Comparison of ENCODE assay signal across 13 mouse cellular contexts in the genomic region with DNA sequence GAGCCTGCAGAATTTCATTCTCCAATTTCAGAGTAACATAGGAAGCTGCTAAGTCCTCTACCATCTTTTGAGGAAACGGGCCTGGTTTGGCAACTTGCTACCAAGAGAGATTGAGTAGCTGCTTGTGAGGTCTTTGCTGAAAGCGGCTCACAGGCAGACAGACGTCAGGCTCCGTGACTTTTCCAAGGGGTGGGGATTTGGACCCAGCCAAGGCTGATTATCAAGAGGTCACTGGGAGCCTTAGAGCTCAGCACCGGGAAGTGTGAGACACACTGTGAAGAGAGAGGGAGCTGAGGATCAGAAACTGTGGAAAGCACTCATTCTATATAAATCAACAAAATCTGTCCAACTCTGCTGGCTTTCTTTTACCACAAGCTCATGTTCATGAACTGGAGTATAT. TPM values are rescaled to one million over a fixed set of nuclear protein-coding genes. Genes with fewer than 3 reads are reported as not detected.
DNase-seq lines count a peak whose midpoint lies in the region; ATAC-seq and TF ChIP-seq lines count a peak whose summit lies in the region.
"Had no signal": no experiment of that assay in that cellular context is flagged by ENCODE, and none has a peak within 500 bp of the region (broad histone marks: within the 10 kb centered on the region; RNA-seq: fewer than 3 reads in every experiment).

No protein-coding gene starts in this region.

- DNase-seq in embryo, embryonic 11 days: peak; percentile 14
- DNase-seq in thymus, postnatal 10 days (ENCODE audit: low spot score in 2 of 2): no peak
- DNase-seq in hindbrain, postnatal 0 days (ENCODE audit: low spot score): no peak
- DNase-seq: right cerebral cortex, postnatal 14 days; thymus, adult 2 months had no signal

- no peak overlapping the region for H3K9ac ChIP-seq in heart, embryonic 15.5 days
- no peak overlapping the region for H3K9ac ChIP-seq in lung, embryonic 16.5 days (ENCODE audit: low read length)
- H3K9ac ChIP-seq in midbrain, embryonic 15.5 days: no peak overlapping the region
- no peak overlapping the region for H3K9ac ChIP-seq in hindbrain, postnatal 0 days (replicated peaks; ENCODE audit: low read length)
- H3K9ac ChIP-seq: neural tube, embryonic 12.5 days had no signal

- H3K27ac ChIP-seq in embryonic fibroblast, embryonic 13.5 days (ENCODE audit: insufficient read depth, low read length): peak overlapping the region; percentile 63
- peak overlapping the region; percentile 24; the same call in 1 of the 2 replicates for H3K27ac ChIP-seq in heart, embryonic 15.5 days
- peak overlapping the region; percentile 65 for H3K27ac ChIP-seq in lung, embryonic 16.5 days (ENCODE audit: low read length)
- H3K27ac ChIP-seq in midbrain, embryonic 15.5 days: no peak overlapping the region
- H3K27ac ChIP-seq in hindbrain, postnatal 0 days: no peak overlapping the region
- H3K27ac ChIP-seq: kidney, postnatal 0 days; neural tube, embryonic 12.5 days had no signal

- TF ChIP-seq POLR2A in embryonic fibroblast, embryonic 13.5 days (IDR thresholded peaks at IDR 0.05; ENCODE audit: low read depth, low read length): no peak

- 37% methylated on average over 5 of the region's 5 CpGs for WGBS in heart, embryonic 15.5 days
- WGBS in lung, embryonic 16.5 days: 26% methylated on average over 5 of the region's 5 CpGs
- WGBS in midbrain, embryonic 15.5 days: 66% methylated on average over 5 of the region's 5 CpGs
- 64% methylated on average over 5 of the region's 5 CpGs for WGBS in hindbrain, postnatal 0 days

- no peaks in the 10 kb centered on the region for H3K9me3 ChIP-seq in heart, embryonic 15.5 days (replicated peaks)
- H3K9me3 ChIP-seq in lung, embryonic 16.5 days (ENCODE audit: control insufficient read depth, low read length): peaks cover 14% of the 10 kb centered on the region
- no peaks in the 10 kb centered on the region for H3K9me3 ChIP-seq in midbrain, embryonic 15.5 days
- H3K9me3 ChIP-seq in hindbrain, postnatal 0 days (ENCODE audit: low read length): no peaks in the 10 kb centered on the region

- H3K36me3 ChIP-seq in heart, embryonic 15.5 days: no peaks in the 10 kb centered on the region
- H3K36me3 ChIP-seq in lung, embryonic 16.5 days (ENCODE audit: control insufficient read depth, insufficient read depth, low read length): peaks cover 3% of the 10 kb centered on the region; the same call in 1 of the 2 replicates
- no peaks in the 10 kb centered on the region for H3K36me3 ChIP-seq in midbrain, embryonic 15.5 days (replicated peaks)
- H3K36me3 ChIP-seq in hindbrain, postnatal 0 days (ENCODE audit: insufficient read depth, low read length): no peaks in the 10 kb centered on the region
- H3K36me3 ChIP-seq: neural tube, embryonic 12.5 days had no signal

- H3K4me2 ChIP-seq in heart, embryonic 15.5 days: peak overlapping the region; percentile 18
- H3K4me2 ChIP-seq in lung, embryonic 16.5 days (ENCODE audit: low read depth, low read length): peak overlapping the region; percentile 20; the same call in 1 of the 2 replicates
- H3K4me2 ChIP-seq in midbrain, embryonic 15.5 days: no peak overlapping the region
- no peak overlapping the region for H3K4me2 ChIP-seq in hindbrain, postnatal 0 days (ENCODE audit: low read depth, low read length)
- H3K4me2 ChIP-seq: neural tube, embryonic 12.5 days had no signal

- no peaks in the 10 kb centered on the region for H3K27me3 ChIP-seq in heart, embryonic 15.5 days
- H3K27me3 ChIP-seq in lung, embryonic 16.5 days (ENCODE audit: control insufficient read depth, insufficient read depth, low read depth, low read length): no peaks in the 10 kb centered on the region
- H3K27me3 ChIP-seq in midbrain, embryonic 15.5 days (replicated peaks): no peaks in the 10 kb centered on the region
- no peaks in the 10 kb centered on the region; the same call in 1 of the 2 replicates for H3K27me3 ChIP-seq in hindbrain, postnatal 0 days (ENCODE audit: insufficient read depth, low read length)
- H3K27me3 ChIP-seq: neural tube, embryonic 12.5 days had no signal

- TF ChIP-seq CTCF in embryonic fibroblast, embryonic 13.5 days (IDR thresholded peaks at IDR 0.05; ENCODE audit: borderline replicate concordance, insufficient read depth, low read length): no peak
- no peak for TF ChIP-seq CTCF in hindbrain, postnatal 0 days (IDR thresholded peaks at IDR 0.05; ENCODE audit: low read depth)

- 0 out of 2 replicates have a peak, but pooled peaks cover 5% of the 10 kb centered on the region for H3K4me1 ChIP-seq in embryonic fibroblast, embryonic 13.5 days (ENCODE audit: control insufficient read depth, insufficient read depth, low read length)
- no peaks in the 10 kb centered on the region; the same call in 1 of the 2 replicates for H3K4me1 ChIP-seq in heart, embryonic 15.5 days (replicated peaks)
- no peaks in the 10 kb centered on the region for H3K4me1 ChIP-seq in lung, embryonic 16.5 days (replicated peaks; ENCODE audit: control insufficient read depth, insufficient read depth, low read length)
- H3K4me1 ChIP-seq in midbrain, embryonic 15.5 days: no peaks in the 10 kb centered on the region
- no peaks in the 10 kb centered on the region for H3K4me1 ChIP-seq in hindbrain, postnatal 0 days (ENCODE audit: insufficient read depth, low read length)
- H3K4me1 ChIP-seq: megakaryocyte, embryonic 14.5 days; neural tube, embryonic 12.5 days had no signal

- no peak; the same call in 1 of the 2 replicates for ATAC-seq in heart, embryonic 15.5 days (replicated peaks; ENCODE audit: insufficient number of reproducible peaks, insufficient read depth, low FRiP score, low read depth)
- peak; percentile 77 for ATAC-seq in lung, embryonic 16.5 days (ENCODE audit: low read depth)
- no peak for ATAC-seq in midbrain, embryonic 15.5 days (replicated peaks)
- no peak for ATAC-seq in hindbrain, postnatal 0 days

- no peak overlapping the region for H3K4me3 ChIP-seq in embryonic fibroblast, embryonic 13.5 days (ENCODE audit: insufficient read depth, low read length)
- H3K4me3 ChIP-seq in heart, embryonic 15.5 days: 0 out of 2 replicates have a peak overlapping the region, but pooled peaks have one; percentile 15
- peak overlapping the region; percentile 20; the same call in 1 of the 2 replicates for H3K4me3 ChIP-seq in lung, embryonic 16.5 days (ENCODE audit: low read length)
- no peak overlapping the region for H3K4me3 ChIP-seq in midbrain, embryonic 15.5 days
- no peak overlapping the region for H3K4me3 ChIP-seq in hindbrain, postnatal 0 days (ENCODE audit: low read length)
- H3K4me3 ChIP-seq: megakaryocyte, embryonic 14.5 days; neural tube, embryonic 12.5 days had no signal

RNA-seq across cellular contexts. Expression of gene Rtl3, which starts 0.9 kb away (rescaled TPM):
- 15.1 and 81.4 TPM in 2 replicates for polyA plus RNA-seq in embryonic fibroblast, embryonic 13.5 days (2011; ENCODE audit: insufficient read length, low read depth, missing spikeins)
- 14.4 and 20.7 TPM in 2 replicates for polyA plus RNA-seq in heart, embryonic 15.5 days (2015; fragmentation: Nextera tagmentation; extraction: Ambion mirVana)
- polyA plus RNA-seq in lung, embryonic 16.5 days (2015; fragmentation: Nextera tagmentation; extraction: Ambion mirVana): 14.3 and 14.8 TPM in 2 replicates
- polyA plus RNA-seq in midbrain, embryonic 15.5 days (2015; fragmentation: Nextera tagmentation; extraction: Ambion mirVana): 0.68 and 0.86 TPM in 2 replicates
- 1.2 and 1.5 TPM in 2 replicates for total RNA-seq in hindbrain, postnatal 0 days (2014; rRNA removed)
- 0.52 and 0.56 TPM in 2 replicates for polyA plus RNA-seq in hindbrain, postnatal 0 days (2015; fragmentation: Nextera tagmentation; extraction: Ambion mirVana)
- total RNA-seq: granulocyte monocyte progenitor cell, adult 5-6 weeks had no signal

Comparison
In these comparisons a context has a peak if more than half of its experiments do, and no peak if none do; other contexts are left out.
1. H3K27ac ChIP-seq: peak in embryonic fibroblast, embryonic 13.5 days (single experiment), heart, embryonic 15.5 days (single experiment) and lung, embryonic 16.5 days (single experiment); none in midbrain, embryonic 15.5 days (single experiment) and hindbrain, postnatal 0 days (single experiment).
2. H3K4me3 ChIP-seq: peak in heart, embryonic 15.5 days (single experiment) and lung, embryonic 16.5 days (single experiment); none in embryonic fibroblast, embryonic 13.5 days (single experiment), midbrain, embryonic 15.5 days (single experiment) and hindbrain, postnatal 0 days (single experiment).
3. H3K4me2 ChIP-seq: peak in heart, embryonic 15.5 days (single experiment) and lung, embryonic 16.5 days (single experiment); none in midbrain, embryonic 15.5 days (single experiment) and hindbrain, postnatal 0 days (single experiment).